Mouse (Mus musculus) layer of hippocampus, adult 6 months (tissue): ENCODE data around the gene Smad5. TPM values are rescaled to one million over a fixed set of nuclear protein-coding genes. Genes with fewer than 3 reads are reported as not detected.

Experiments
- long read RNA-seq, 2 experiments: library from polyadenylated mRNA; unstranded; transcript quantifications; one replicate each; pipeline ENCODE4 v2.0.0; 2019 to 2020
- polyA plus RNA-seq: library from polyadenylated mRNA; unstranded; fragments of <200 nt; fragmentation: Nextera tagmentation; gene quantifications from 2 replicates; pipeline ENCODE4 v1.2.3, GENCODE M21; 2021

Smad5 gene
- 4.4 and 4.7 TPM in 2 replicates for polyA plus RNA-seq
- long read RNA-seq, experiment 1, partial matches to known transcripts: 0 of 3 reads
- long read RNA-seq, experiment 1, other reads (novel, unspliced or antisense): 3 of 3 reads
- long read RNA-seq, experiment 2, full-length matches to known transcripts: 5 of 10 reads
- long read RNA-seq, experiment 2, partial matches to known transcripts: 1 of 10 reads
- long read RNA-seq, experiment 2, other reads (novel, unspliced or antisense): 4 of 10 reads

GRCm38 (mm10) chr13:56702469-56703221 is at the start of gene Smad5:
Gene Smad5 (plus strand): TSS chr13:56703010.

GRCm38 (mm10) chr13:56753192-56753951 is 50.6 kb downstream of the Smad5 start, which contains the start of gene Gm45623:
Gene Gm45623 (minus strand): TSS chr13:56753827.

Other genes with a start within 250 kb of the Smad5 start
- gene Il9, start 220.8 kb upstream of the Smad5 start, polyA plus RNA-seq: not detected in 2 replicates
- 4.7 and 5.1 TPM in 2 replicates for gene Fbxl21, start 180.5 kb upstream of the Smad5 start, polyA plus RNA-seq
- not detected in 2 replicates for gene Lect2, start 154.5 kb upstream of the Smad5 start, polyA plus RNA-seq
- gene Tgfbi, start 93.5 kb upstream of the Smad5 start, polyA plus RNA-seq: 1.6 and 2.0 TPM in 2 replicates
- gene Gm45623, start 50.8 kb downstream of the Smad5 start, polyA plus RNA-seq: 0.46 and 0.54 TPM in 2 replicates
- gene Trpc7, start 193.0 kb downstream of the Smad5 start, polyA plus RNA-seq: 1.7 and 2.0 TPM in 2 replicates